9 mouse cellular contexts compared by ENCODE assay signal in genomic region chr9:106819201-106819600, GRCm38 (mm10). TPM values are rescaled to one million over a fixed set of nuclear protein-coding genes. Genes with fewer than 3 reads are reported as not detected.
DNase-seq lines count a peak whose midpoint lies in the region; ATAC-seq and TF ChIP-seq lines count a peak whose summit lies in the region.
"Had no signal": no experiment of that assay in that cellular context is flagged by ENCODE, and none has a peak within 500 bp of the region (broad histone marks: within the 10 kb centered on the region; RNA-seq: fewer than 3 reads in every experiment).

No protein-coding gene starts in this region.

- no peak for DNase-seq in heart, postnatal 0 days (ENCODE audit: low spot score)
- DNase-seq in heart, postnatal 25 days (ENCODE audit: low spot score): no peak
- DNase-seq in right cerebral cortex, postnatal 14 days: peak; percentile 15
- no peak for DNase-seq in right cerebral cortex, adult 18-20 months
- DNase-seq in cerebellum, postnatal 25 days: peak; percentile 12 to 36
- peak; percentile 35 for DNase-seq in thymus, adult 2 months
- no peak for DNase-seq in gastrocnemius, postnatal 25 days
- no peak for DNase-seq in urinary bladder, postnatal 4 days (ENCODE audit: low spot score in 2 of 2)

- H3K9me3 ChIP-seq in heart, postnatal 0 days (replicated peaks; ENCODE audit: control insufficient read depth, low read length): no peaks in the 10 kb centered on the region
- H3K9me3 ChIP-seq: heart, embryonic 13.5 days had no signal

- H3K27ac ChIP-seq in heart, postnatal 0 days (ENCODE audit: low read depth): no peak overlapping the region
- H3K27ac ChIP-seq in thymus, adult 2 months (ENCODE audit: control insufficient read depth, insufficient read depth, low read length): no peak overlapping the region
- H3K27ac ChIP-seq: heart, embryonic 13.5 days had no signal

- no peak overlapping the region for H3K9ac ChIP-seq in heart, postnatal 0 days (replicated peaks; ENCODE audit: low read depth, low read length)
- H3K9ac ChIP-seq: heart, embryonic 13.5 days had no signal

- no peak overlapping the region for H3K4me3 ChIP-seq in heart, postnatal 0 days (ENCODE audit: low read depth, low read length)
- H3K4me3 ChIP-seq in thymus, adult 2 months (ENCODE audit: control insufficient read depth, insufficient read depth, low read length): no peak overlapping the region
- H3K4me3 ChIP-seq: heart, embryonic 13.5 days had no signal

- 83% methylated on average over 1 of the region's 1 CpGs for WGBS in heart, postnatal 0 days
- 91% methylated on average over 1 of the region's 1 CpGs for WGBS in thymus, adult 2 months

- H3K4me2 ChIP-seq in heart, postnatal 0 days (ENCODE audit: low read depth, low read length): no peak overlapping the region
- H3K4me2 ChIP-seq: heart, embryonic 13.5 days had no signal

- intact Hi-C loops in heart, postnatal 25 days (cut with DNase I): loop anchor here (1.0 kb wide), 1 partner anchor 132 kb away; no protein-coding TSS in a partner anchor

- no peak for ATAC-seq in heart, postnatal 0 days (ENCODE audit: insufficient read depth, low read depth)

- peak; percentile 54 for TF ChIP-seq CTCF in heart, postnatal 0 days (IDR thresholded peaks at IDR 0.05; ENCODE audit: low read depth)
- TF ChIP-seq CTCF in thymus, adult 2 months (IDR thresholded peaks at IDR 0.05; ENCODE audit: borderline replicate concordance, control insufficient read depth, extremely low read depth, insufficient read depth, low read length, poor library complexity): no peak

- no peaks in the 10 kb centered on the region for H3K4me1 ChIP-seq in heart, postnatal 0 days (ENCODE audit: control insufficient read depth, insufficient read depth)
- H3K4me1 ChIP-seq in thymus, adult 2 months (replicated peaks; ENCODE audit: control insufficient read depth, insufficient read depth, low read length): peaks cover 3% of the 10 kb centered on the region; the same call in 1 of the 2 replicates

- H3K27me3 ChIP-seq in heart, postnatal 0 days (ENCODE audit: control insufficient read depth, insufficient read depth, low read length): no peaks in the 10 kb centered on the region
- H3K27me3 ChIP-seq in thymus, adult 2 months (ENCODE audit: control insufficient read depth, insufficient read depth, low read length): no peaks in the 10 kb centered on the region
- H3K27me3 ChIP-seq: heart, embryonic 13.5 days had no signal

- TF ChIP-seq EP300 in heart, postnatal 0 days (IDR thresholded peaks at IDR 0.05; ENCODE audit: low read depth): no peak

- no peaks in the 10 kb centered on the region for H3K36me3 ChIP-seq in heart, postnatal 0 days (replicated peaks; ENCODE audit: control insufficient read depth, insufficient read depth, low read length)
- no peaks in the 10 kb centered on the region for H3K36me3 ChIP-seq in thymus, adult 2 months (ENCODE audit: control insufficient read depth, insufficient read depth, low read length)
- H3K36me3 ChIP-seq: heart, embryonic 13.5 days had no signal

- TF ChIP-seq POLR2A in thymus, adult 2 months (IDR thresholded peaks at IDR 0.05; ENCODE audit: control insufficient read depth, extremely low read depth, insufficient read depth, low read length, poor library complexity): no peak

RNA-seq across cellular contexts. Expression of gene Dcaf1, which starts 2.5 kb away (rescaled TPM):
- 19.7 and 20.9 TPM in 2 replicates for total RNA-seq in heart, postnatal 0 days (2014; rRNA removed; ENCODE audit: low replicate concordance)
- polyA plus RNA-seq in heart, postnatal 0 days (2015; fragmentation: Nextera tagmentation; extraction: Ambion mirVana): 6.4 and 7.1 TPM in 2 replicates
- total RNA-seq in heart, postnatal 25 days (2021): 10 to 100 TPM; 23.3 to 29.6 TPM
- polyA plus RNA-seq in thymus, adult 2 months (2012; rRNA removed): 26.1 and 27.0 TPM in 2 replicates
- total RNA-seq in gastrocnemius, postnatal 25 days (2021): 10 to 100 TPM; 14.2 to 15.8 TPM

RNA-seq across cellular contexts. Expression of gene Rad54l2, which starts 30.2 kb away (rescaled TPM):
- total RNA-seq in heart, postnatal 0 days (2014; rRNA removed; ENCODE audit: low replicate concordance): 10.8 and 23.2 TPM in 2 replicates
- polyA plus RNA-seq in heart, postnatal 0 days (2015; fragmentation: Nextera tagmentation; extraction: Ambion mirVana): 1.8 and 1.9 TPM in 2 replicates
- total RNA-seq in heart, postnatal 25 days (2021): 1 to 10 TPM; 9.0 to 9.6 TPM
- polyA plus RNA-seq in thymus, adult 2 months (2012; rRNA removed): 53.0 and 78.2 TPM in 2 replicates
- total RNA-seq in gastrocnemius, postnatal 25 days (2021): 1 to 10 TPM; 5.7 to 5.8 TPM

Comparison
In these comparisons a context has a peak if more than half of its experiments do, and no peak if none do; other contexts are left out.
1. DNase-seq: peak in right cerebral cortex, postnatal 14 days (single experiment), cerebellum, postnatal 25 days (2 of 2) and thymus, adult 2 months (single experiment); none in heart, postnatal 0 days (single experiment), heart, postnatal 25 days (single experiment), right cerebral cortex, adult 18-20 months (single experiment), gastrocnemius, postnatal 25 days (single experiment) and urinary bladder, postnatal 4 days (0 of 2).